Mouse (Mus musculus) kidney, postnatal 0 days (tissue): ENCODE measurements around the gene Pold1. TPM values are rescaled to one million over a fixed set of nuclear protein-coding genes. Genes with fewer than 3 reads are reported as not detected.

ENCODE experiments used
- ATAC-seq: fragments of 200-750 bp; cut with Nextera tagmentation; replicated peaks from 2 replicates; pipeline ENCODE4 v1.8.0; 2017; ENCODE audit warnings: low read depth, moderate number of reproducible peaks, moderate TSS enrichment, moderate library complexity; ENCODE audit not compliant: low FRiP score
- DNase-seq: peaks from one replicate; pipeline ENCODE4 v3.0.0-alpha.2; 2016; ENCODE audit warnings: low spot score
- H3K27ac ChIP-seq: fragments of 300-500 bp; sonication (generic); 2 replicates; pipeline ENCODE4 v1.5.1; 2014; ENCODE audit warnings: mild to moderate bottlenecking
- H3K27me3 ChIP-seq: fragments of 300-500 bp; sonication (generic); 2 replicates; pipeline ENCODE4 v1.6.1; 2014; ENCODE audit warnings: low read length, mixed read lengths; ENCODE audit not compliant: insufficient read depth
- H3K36me3 ChIP-seq: fragments of 300-500 bp; sonication (generic); 2 replicates; pipeline ENCODE4 v1.6.1; 2014; ENCODE audit warnings: low read length, mixed read lengths; ENCODE audit not compliant: insufficient read depth
- H3K4me1 ChIP-seq: fragments of 300-500 bp; sonication (generic); replicated peaks from 2 replicates; pipeline ENCODE4 v1.6.1; 2014; ENCODE audit warnings: antibody characterized with exemption, low read length, mixed read lengths; ENCODE audit not compliant: insufficient read depth
- H3K4me2 ChIP-seq: fragments of 300-500 bp; sonication (generic); 2 replicates; pipeline ENCODE4 v1.6.1; 2014; ENCODE audit warnings: mild to moderate bottlenecking, low read length, moderate library complexity, mixed read lengths
- H3K4me3 ChIP-seq: fragments of 300-500 bp; sonication (generic); replicated peaks from 2 replicates; pipeline ENCODE4 v1.5.1; 2014; ENCODE audit warnings: low read depth, low read length
- H3K9ac ChIP-seq: fragments of 300-500 bp; sonication (generic); 2 replicates; pipeline ENCODE4 v1.6.1; 2014; ENCODE audit warnings: low read depth, low read length
- H3K9me3 ChIP-seq: fragments of 300-500 bp; sonication (generic); replicated peaks from 2 replicates; pipeline ENCODE4 v1.6.1; 2016; ENCODE audit warnings: low read length, inconsistent platforms, mixed read lengths
- CTCF ChIP-seq: IDR thresholded peaks from 2 replicates; pipeline ENCODE4 v1.5.1; 2016; ENCODE audit warnings: antibody characterized with exemption, low read depth, mild to moderate bottlenecking, moderate library complexity
- WGBS: fragments of 180-500 bp; shearing (Covaris S2); extraction: QIAGEN DNeasy Blood & Tissue Kit; methylation state at CpG from one replicate; pipeline ENCODE4 v1.1.7; 2014; 5-methylcytosine and 5-hydroxymethylcytosine counted together
- polyA plus RNA-seq: library from polyadenylated mRNA; unstranded; fragments of >200 nt; fragmentation: Nextera tagmentation; extraction: Ambion mirVana; gene quantifications from 2 replicates; pipeline ENCODE4 v1.2.1, GENCODE M21; 2015

The Pold1 gene
- polyA plus RNA-seq, 1 experiment from 2014 or later: 38.0 TPM

- no peak overlapping the region for H3K9ac ChIP-seq
- no peaks in the 10 kb centered on the region for H3K4me1 ChIP-seq
- ATAC-seq (no peak), DNase-seq (no peak)
- H3K4me3 ChIP-seq: no peak overlapping the region
- no peaks in the 10 kb centered on the region for H3K9me3 ChIP-seq
- H3K27me3 ChIP-seq: no peaks in the 10 kb centered on the region
- no peak for TF ChIP-seq CTCF
- H3K36me3 ChIP-seq: peaks cover 4% of the 10 kb centered on the region; the same call in 1 of the 2 replicates
- no peak overlapping the region for H3K27ac ChIP-seq
- 74% methylated on average over 3 of the region's 3 CpGs for WGBS
- no peak overlapping the region for H3K4me2 ChIP-seq
Measured at GRCm38 (mm10) chr7:44530507-44530906, 18.1 kb downstream of the Pold1 start.

- WGBS: 64% methylated on average over 5 of the region's 5 CpGs
- Histone ChIP-seq H3K9ac (no peak overlapping the region), H3K4me1 (no peaks in the 10 kb centered on the region), H3K4me3 (no peak overlapping the region), H3K4me2 (no peak overlapping the region), H3K36me3 (no peaks in the 10 kb centered on the region; the same call in 1 of the 2 replicates), H3K9me3 (no peaks in the 10 kb centered on the region), H3K27ac (no peak overlapping the region), H3K27me3 (no peaks in the 10 kb centered on the region)
- no peak for TF ChIP-seq CTCF
- ATAC-seq (no peak), DNase-seq (no peak)
Measured at GRCm38 (mm10) chr7:44529518-44529917, 19.1 kb downstream of the Pold1 start.

DNA sequence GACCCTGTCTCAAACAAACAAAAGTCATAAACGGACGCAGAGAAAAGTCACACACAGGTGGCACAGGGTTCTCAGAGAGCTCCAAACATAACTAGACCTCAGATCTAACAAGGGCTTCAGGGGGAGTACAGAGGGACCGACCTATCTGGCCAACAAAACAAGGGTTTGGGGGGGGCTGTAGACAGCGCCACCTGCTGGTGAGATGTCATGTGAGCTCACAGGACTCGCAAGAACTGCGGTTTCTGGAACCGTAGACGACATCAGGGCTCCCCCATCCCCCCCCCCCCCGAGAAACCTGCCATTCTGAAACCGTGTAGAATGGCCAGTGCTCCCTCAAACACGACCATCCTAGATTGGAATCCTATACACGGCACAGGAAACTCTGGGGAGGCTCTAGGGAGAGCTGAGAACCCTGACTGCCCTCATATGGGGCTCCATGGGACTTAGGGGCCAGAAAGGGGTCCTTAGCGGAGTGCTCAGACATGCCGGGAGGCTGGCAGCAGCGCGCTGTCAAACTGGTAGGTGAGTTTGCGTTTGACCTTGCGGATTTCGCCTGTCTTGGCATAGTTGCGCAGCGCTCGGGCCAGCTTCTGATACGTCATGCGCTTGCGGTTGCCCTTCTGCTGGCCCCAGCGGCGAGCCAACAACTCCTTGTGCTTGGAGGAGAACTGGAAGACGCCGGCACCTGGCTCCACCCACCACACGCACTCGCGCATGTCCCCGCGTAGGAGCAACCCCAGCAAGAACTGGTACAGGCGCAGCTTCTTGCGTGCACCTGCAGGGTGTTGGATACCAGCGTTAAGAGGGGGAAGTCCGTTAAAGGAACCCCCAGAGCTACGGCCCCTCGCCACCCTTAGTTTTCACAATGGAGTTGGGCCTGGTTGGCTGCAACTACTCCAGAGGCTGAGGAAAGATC is 20.9 kb downstream of the Pold1 start:
- WGBS: 7% methylated on average over 40 of the region's 40 CpGs
- H3K36me3 ChIP-seq: no peaks in the 10 kb centered on the region
- H3K9ac ChIP-seq: peak overlapping the region; percentile 53
- no peaks in the 10 kb centered on the region for H3K4me1 ChIP-seq
- H3K27ac ChIP-seq: peak overlapping the region; percentile 70
- peak; percentile 79 for TF ChIP-seq CTCF
- peak overlapping the region; percentile 19 for H3K4me3 ChIP-seq
- H3K9me3 ChIP-seq: no peaks in the 10 kb centered on the region
- H3K4me2 ChIP-seq: peak overlapping the region; percentile 62
- ATAC-seq: peak; percentile 78
- DNase-seq: peak; percentile 72
- no peaks in the 10 kb centered on the region for H3K27me3 ChIP-seq

- Histone ChIP-seq H3K27me3 (0 out of 2 replicates have a peak, but pooled peaks cover 7% of the 10 kb centered on the region), H3K4me1 (no peaks in the 10 kb centered on the region), H3K27ac (no peak overlapping the region), H3K9me3 (no peaks in the 10 kb centered on the region), H3K4me3 (no peak overlapping the region), H3K9ac (no peak overlapping the region), H3K36me3 (no peaks in the 10 kb centered on the region), H3K4me2 (no peak overlapping the region)
- ATAC-seq (no peak), DNase-seq (no peak)
- no peak for TF ChIP-seq CTCF
- 87% methylated on average over 14 of the region's 14 CpGs for WGBS
Measured at GRCm38 (mm10) chr7:44526414-44527154, 22.1 kb downstream of the Pold1 start.

GRCm38 (mm10) chr7:44525126-44525832 is 23.4 kb downstream of the Pold1 start:
- Histone ChIP-seq H3K9me3 (no peaks in the 10 kb centered on the region), H3K36me3 (no peaks in the 10 kb centered on the region), H3K27me3 (0 out of 2 replicates have a peak, but pooled peaks cover 7% of the 10 kb centered on the region), H3K27ac (no peak overlapping the region), H3K4me2 (peak overlapping the region; percentile 48), H3K4me1 (no peaks in the 10 kb centered on the region), H3K9ac (peak overlapping the region; percentile 43; the same call in 1 of the 2 replicates), H3K4me3 (no peak overlapping the region)
- 18% methylated on average over 22 of the region's 22 CpGs for WGBS
- ATAC-seq (0 out of 2 replicates have a peak, but pooled peaks have one; percentile 30), DNase-seq (peak; percentile 57)
- no peak for TF ChIP-seq CTCF

DNA sequence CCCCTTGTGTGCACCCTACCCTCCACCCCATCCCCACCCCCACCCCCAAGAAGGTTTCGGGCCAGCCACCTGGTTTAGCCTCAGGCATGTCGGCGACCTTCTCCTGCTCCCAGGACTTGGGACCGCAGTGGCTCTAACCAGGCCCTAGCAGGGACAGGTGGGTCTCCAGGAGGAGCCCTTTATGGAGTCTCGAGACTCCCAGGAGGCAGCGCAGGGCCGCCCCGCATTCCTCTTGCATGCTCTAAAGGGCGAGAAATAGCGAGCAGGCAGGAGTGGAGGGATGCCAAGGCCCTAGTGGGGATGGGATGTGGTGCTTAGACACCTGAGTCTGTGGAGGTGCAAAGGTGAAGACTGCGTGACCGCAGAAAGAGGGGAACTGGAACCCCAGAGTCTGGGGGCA is 24.1 kb downstream of the Pold1 start, which contains the start of gene Mybpc2:
Mybpc2 (minus strand) TSS at position 155 of the 400 bp plus-strand sequence.
- no peak within 1 kb of the TSS for H3K27ac ChIP-seq
- no peak within 1 kb of the TSS for H3K4me3 ChIP-seq
- H3K27me3 ChIP-seq: 0 out of 2 replicates have a peak, but pooled peaks cover 7% of the 10 kb centered on the region
- DNase-seq: no peak
- no peak for ATAC-seq
- no peaks in the 10 kb centered on the region for H3K4me1 ChIP-seq
- no peaks in the 10 kb centered on the region for H3K36me3 ChIP-seq
- peak within 1 kb of the TSS; percentile 48 for H3K4me2 ChIP-seq
- peak within 1 kb of the TSS; percentile 43; the same call in 1 of the 2 replicates for H3K9ac ChIP-seq
- 27% methylated on average over 12 of the region's 12 CpGs for WGBS
- TF ChIP-seq CTCF: no peak
- no peaks in the 10 kb centered on the region for H3K9me3 ChIP-seq
